Mouse (Mus musculus) CD4-positive naive resting alpha-beta T cell, adult 57 days (primary cell): ENCODE data around the gene Nipsnap2. TPM values are rescaled to one million over a fixed set of nuclear protein-coding genes. Genes with fewer than 3 reads are reported as not detected.

ENCODE experiments used
- total RNA-seq: library from RNA; stranded (reverse); gene quantifications from one replicate; pipeline ENCODE4 v1.2.4, GENCODE M21; 2023

Nipsnap2 gene
- total RNA-seq = 41.2 TPM

DNA sequence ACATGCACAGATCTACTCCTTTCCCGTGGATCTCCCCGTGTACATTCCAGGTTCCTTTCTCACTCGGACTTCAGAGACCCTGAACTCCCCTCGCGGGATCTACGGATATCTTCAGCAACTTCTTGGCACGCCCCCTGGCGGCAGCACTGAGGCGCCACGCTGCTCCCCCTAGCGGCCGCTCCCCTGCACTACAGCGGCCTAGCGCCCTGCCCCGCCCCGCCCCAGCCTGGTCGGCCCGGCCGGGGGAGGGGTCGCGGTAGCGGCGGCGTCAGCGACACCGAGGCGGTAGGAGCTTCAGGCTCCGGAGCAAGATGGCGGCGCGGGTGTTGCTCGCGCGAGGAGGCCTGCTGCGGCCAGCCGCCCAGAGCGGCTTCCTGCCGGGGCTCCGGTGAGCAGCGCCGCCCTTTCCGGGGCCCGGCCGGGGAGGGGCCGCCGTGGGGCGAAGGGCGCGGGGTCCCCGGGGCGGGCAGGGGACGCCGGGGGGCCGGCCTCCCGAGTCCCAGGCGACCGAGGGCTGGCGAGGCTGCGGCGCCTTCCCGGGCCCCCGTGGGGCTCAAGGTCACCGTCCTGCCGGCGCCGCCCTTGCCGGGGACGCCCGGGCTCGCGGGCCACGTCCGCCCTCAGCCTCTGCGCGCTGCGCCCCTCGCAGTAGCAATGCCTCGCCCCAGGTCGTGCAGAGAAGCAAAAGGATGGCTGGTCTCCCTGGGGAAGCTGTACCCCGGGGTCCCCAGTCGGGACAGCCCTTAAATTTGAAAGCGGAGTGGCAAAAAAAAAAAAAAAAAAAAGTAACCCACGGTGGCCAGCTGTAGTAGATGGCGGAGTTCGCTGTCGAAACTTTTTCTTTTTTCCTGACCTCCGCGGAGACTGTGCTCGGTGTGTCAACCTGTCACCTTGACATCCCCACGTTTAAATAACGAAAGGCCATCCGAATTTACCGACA lies at the start of gene Nipsnap2:
Gene Nipsnap2 (plus strand): TSS at position 230 of the 940 bp plus-strand sequence.

DNA sequence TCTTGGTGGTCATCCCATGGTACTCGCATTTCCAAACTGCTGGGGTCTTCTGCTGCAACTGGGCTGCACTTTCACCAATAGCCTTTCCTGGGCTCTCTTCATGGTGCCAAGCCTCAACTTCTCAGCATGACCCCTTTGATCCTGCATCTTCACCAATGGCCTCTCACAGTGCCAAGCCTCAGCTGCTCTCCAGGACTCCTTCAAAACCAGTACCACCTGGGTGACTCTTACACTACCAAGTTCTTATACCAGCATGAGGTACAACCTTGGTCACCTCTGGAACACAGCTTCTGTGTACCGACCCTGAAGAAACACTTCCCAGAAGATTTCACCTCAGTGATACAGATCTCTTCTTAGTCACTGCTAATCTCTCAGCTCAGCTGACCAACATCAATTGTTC lies 16.5 kb upstream of the Nipsnap2 start, which contains the start of gene Sept14:
Gene Sept14 (minus strand): TSS at position 101 of the 400 bp plus-strand sequence.

DNA sequence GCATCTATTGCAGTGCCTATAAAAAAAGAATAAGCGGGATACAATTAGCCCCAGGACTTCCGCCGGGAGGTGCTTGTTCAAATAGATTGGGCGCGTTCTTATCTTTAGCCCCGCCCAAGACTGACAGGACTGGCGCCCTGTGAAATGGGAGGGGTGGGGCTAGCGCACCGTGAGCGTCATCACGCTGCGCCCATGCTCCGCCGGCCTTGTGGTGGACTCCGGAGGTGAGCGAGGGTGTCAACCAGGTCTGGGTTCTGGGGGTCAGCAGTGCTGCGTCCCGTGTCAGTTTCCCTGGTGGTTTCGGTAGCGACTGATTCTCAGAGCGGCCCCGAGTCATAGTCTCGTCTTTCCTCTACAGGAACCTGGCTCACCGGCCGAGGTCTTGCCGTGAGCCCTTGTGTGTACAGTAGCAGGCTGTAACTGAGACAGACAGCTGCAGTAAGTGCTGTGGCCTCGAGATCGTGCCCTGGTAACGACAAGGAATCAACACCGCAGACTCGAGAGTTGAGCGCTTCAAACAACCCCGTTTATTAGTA lies 9.5 kb upstream of the Nipsnap2 start, which contains the start of gene Mrps17:
Gene Mrps17 (plus strand): TSS at position 172 of the 536 bp plus-strand sequence.

GRCm38 (mm10) chr5:129786818-129787790 lies 62.2 kb downstream of the Nipsnap2 start, which contains the start of gene Psph:
Psph (minus strand) TSS chr5:129787449.

Other genes with a start within 250 kb of the Nipsnap2 start
- 173 TPM for gene Sfswap, start 223.8 kb upstream of the Nipsnap2 start, total RNA-seq
- gene Mmp17, start 140.9 kb upstream of the Nipsnap2 start, total RNA-seq = 1.3 TPM
- 1.3 TPM for gene Zfp11, start 55.0 kb upstream of the Nipsnap2 start, total RNA-seq
- not detected for gene Sept14, start 16.6 kb upstream of the Nipsnap2 start, total RNA-seq
- gene Mrps17, start 9.6 kb upstream of the Nipsnap2 start, total RNA-seq = 43.4 TPM
- gene Psph, start 62.4 kb downstream of the Nipsnap2 start, total RNA-seq = 17.0 TPM
- gene Sumf2, start 121.9 kb downstream of the Nipsnap2 start, total RNA-seq = 30.1 TPM
- gene Chchd2, start 162.4 kb downstream of the Nipsnap2 start, total RNA-seq = 159 TPM
- 0.89 TPM for gene Zbed5, start 170.7 kb downstream of the Nipsnap2 start, total RNA-seq
- gene Phkg1, start 173.5 kb downstream of the Nipsnap2 start, total RNA-seq = 0.68 TPM
- 2.3 TPM for gene Nupr1l, start 183.5 kb downstream of the Nipsnap2 start, total RNA-seq
- gene Vkorc1l1, start 216.9 kb downstream of the Nipsnap2 start, total RNA-seq = 10.6 TPM